Mouse (Mus musculus) lung, postnatal 0 days (tissue): ENCODE data around the gene Ssbp2.

Source experiments
- CTCF ChIP-seq: IDR thresholded peaks from 2 replicates; pipeline ENCODE4 v1.5.1; 2016; ENCODE audit warnings: antibody characterized with exemption, mild to moderate bottlenecking
- EP300 ChIP-seq: IDR thresholded peaks from 2 replicates; pipeline ENCODE4 v1.6.1; 2016; ENCODE audit warnings: antibody characterized with exemption, mild to moderate bottlenecking, control low read depth

DNA sequence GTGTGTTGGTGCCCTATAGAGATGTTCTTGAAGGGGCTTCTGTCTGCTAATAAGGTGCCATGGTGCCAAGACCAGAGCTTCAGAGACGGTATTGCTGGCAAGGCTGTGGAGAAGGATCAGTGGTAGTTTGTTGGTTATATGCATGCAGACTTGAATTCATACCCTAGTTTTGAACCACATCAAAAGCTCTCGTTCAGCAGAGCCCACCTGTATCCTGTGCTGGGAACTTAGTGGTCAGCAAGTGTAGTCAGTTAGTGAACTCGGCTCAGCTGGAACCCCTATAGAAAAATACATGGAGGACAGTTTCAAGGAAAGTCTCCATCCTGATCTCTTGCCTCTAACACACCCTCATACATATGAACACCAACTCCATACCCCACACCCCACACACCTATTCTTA is 69.7 kb downstream of the Ssbp2 start:
- TF ChIP-seq CTCF (no peak), EP300 (no peak)
